Mouse (Mus musculus): ENCODE results near the gene Cdc7. TPM values are rescaled to one million over a fixed set of nuclear protein-coding genes. Genes with fewer than 3 reads are reported as not detected.

Cdc7 gene
- polyA plus RNA-seq (2016; fragmentation: Nextera tagmentation; extraction: Ambion mirVana): 45.6 and 51.0 TPM in 2 replicates

GRCm38 (mm10) chr5:106963584-106964512 lies at the start of gene Cdc7:
Gene Cdc7, plus strand, starts transcription at chr5:106964322.
- peak; percentile 94 for ATAC-seq (ENCODE audit: low FRiP score, low read depth)
- H3K9ac ChIP-seq (replicated peaks): peak within 1 kb of the TSS; percentile 80

GRCm38 (mm10) chr5:106919315-106919714 lies 44.8 kb upstream of the Cdc7 start:
- no peak for ATAC-seq (ENCODE audit: low FRiP score, low read depth)

More at GRCm38 (mm10) chr5:106963584-106964512, at the start of gene Cdc7:
- Histone ChIP-seq H3K4me2 (replicated peaks) (peak within 1 kb of the TSS; percentile 82), H3K36me3 (peaks cover 2% of the 10 kb centered on the region; the same call in 1 of the 2 replicates), H3K4me3 (peak within 1 kb of the TSS; percentile 90), H3K9me3 (peaks cover 3% of the 10 kb centered on the region; the same call in 1 of the 2 replicates), H3K27me3 (no peaks in the 10 kb centered on the region), H3K4me1 (peaks cover 19% of the 10 kb centered on the region), H3K27ac (replicated peaks) (peak within 1 kb of the TSS; percentile 86)
- 6% methylated on average over 53 of the region's 54 CpGs for WGBS

DNA sequence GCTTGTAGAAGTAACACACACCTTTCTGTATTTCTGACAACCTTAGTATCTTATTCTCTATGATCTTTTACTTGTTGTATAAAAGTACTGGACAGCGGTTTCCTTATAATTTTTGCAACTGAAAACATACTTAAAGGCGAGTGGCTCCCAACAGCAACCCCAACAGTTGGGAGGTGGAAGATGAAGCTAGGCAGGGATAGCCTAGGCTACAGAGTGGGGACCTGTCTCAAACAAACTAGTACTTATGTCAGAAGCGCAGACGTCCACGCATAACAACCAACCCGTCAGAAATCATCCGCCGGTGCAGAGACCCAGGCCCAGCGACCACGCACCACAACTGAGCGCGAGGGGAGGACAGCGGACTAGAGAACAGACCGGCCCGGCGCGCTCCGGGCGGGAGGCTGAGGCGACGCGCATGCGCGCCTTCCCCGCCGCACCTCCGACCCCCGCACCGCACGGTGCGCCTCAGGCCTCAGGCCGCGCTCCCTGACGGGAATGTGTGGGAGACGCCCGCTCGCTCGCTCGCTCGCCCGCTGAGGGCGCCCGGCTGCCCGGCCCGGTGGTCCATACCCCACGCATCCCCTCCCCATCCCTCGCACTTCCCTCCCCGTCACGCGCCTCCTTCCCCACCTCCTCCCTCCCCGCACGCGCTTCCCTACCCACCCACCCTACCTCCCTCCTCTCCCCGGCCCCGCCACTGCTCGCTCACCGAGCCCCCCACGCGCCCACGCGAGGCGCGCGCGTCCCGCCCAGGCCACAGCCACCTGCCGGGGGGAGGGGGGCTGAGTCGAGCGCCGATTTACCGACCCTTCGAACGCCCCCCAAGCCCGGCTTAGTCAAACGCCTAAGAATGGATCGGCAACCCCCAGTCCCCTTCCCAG lies 38.4 kb upstream of the Cdc7 start, which contains the start of gene Hfm1:
Gene Hfm1, minus strand, starts transcription at position 834 of the 881 bp plus-strand sequence.
- Histone ChIP-seq H3K4me1 (no peaks in the 10 kb centered on the region), H3K9me3 (no peaks in the 10 kb centered on the region), H3K9ac (replicated peaks) (peak within 1 kb of the TSS; percentile 83), H3K36me3 (no peaks in the 10 kb centered on the region), H3K27ac (replicated peaks) (peak within 1 kb of the TSS; percentile 85), H3K27me3 (no peaks in the 10 kb centered on the region), H3K4me2 (replicated peaks) (peak within 1 kb of the TSS; percentile 60), H3K4me3 (peak within 1 kb of the TSS; percentile 68)
- ATAC-seq (ENCODE audit: low FRiP score, low read depth): peak; percentile 98
- WGBS: 1% methylated on average over 41 of the region's 76 CpGs

More at GRCm38 (mm10) chr5:106919315-106919714, 44.8 kb upstream of the Cdc7 start:
- H3K4me3 ChIP-seq: no peak overlapping the region
- H3K27ac ChIP-seq (replicated peaks): no peak overlapping the region
- no peak overlapping the region for H3K9ac ChIP-seq (replicated peaks)
- H3K4me1 ChIP-seq: no peaks in the 10 kb centered on the region
- H3K4me2 ChIP-seq (replicated peaks): no peak overlapping the region
- no peaks in the 10 kb centered on the region for H3K27me3 ChIP-seq
- H3K36me3 ChIP-seq: no peaks in the 10 kb centered on the region
- H3K9me3 ChIP-seq: no peaks in the 10 kb centered on the region

- peak overlapping the region; percentile 85 for H3K27ac ChIP-seq (replicated peaks)
- H3K27me3 ChIP-seq: no peaks in the 10 kb centered on the region
- peak overlapping the region; percentile 83 for H3K9ac ChIP-seq (replicated peaks)
- peak overlapping the region; percentile 68 for H3K4me3 ChIP-seq
- WGBS: 26% methylated on average over 4 of the region's 4 CpGs
- H3K36me3 ChIP-seq: no peaks in the 10 kb centered on the region
- H3K9me3 ChIP-seq: no peaks in the 10 kb centered on the region
- H3K4me2 ChIP-seq (replicated peaks): peak overlapping the region; percentile 60
- no peak for ATAC-seq (ENCODE audit: low FRiP score, low read depth)
- no peaks in the 10 kb centered on the region for H3K4me1 ChIP-seq
Observed at GRCm38 (mm10) chr5:106926369-106926686, 37.8 kb upstream of the Cdc7 start.

DNA sequence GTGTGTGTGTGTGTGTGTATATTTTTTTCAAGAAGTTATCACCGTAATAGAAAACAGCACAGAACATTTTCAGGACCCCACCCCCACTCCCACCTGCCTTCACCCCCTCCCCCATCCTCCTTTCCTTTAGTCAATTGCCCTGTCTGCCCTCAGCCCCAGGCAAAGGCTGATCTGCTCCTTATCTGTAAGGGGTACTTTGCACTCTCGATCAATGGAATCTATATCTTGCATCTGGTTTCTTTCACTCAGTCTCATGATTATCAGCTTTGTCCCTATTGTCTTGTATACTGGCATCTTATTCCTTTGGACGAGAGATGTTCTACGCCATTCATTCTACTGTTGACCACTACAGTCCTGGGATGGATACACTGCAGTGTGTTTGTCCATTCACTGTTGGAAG lies 36.1 kb upstream of the Cdc7 start:
- Histone ChIP-seq H3K4me2 (replicated peaks) (no peak overlapping the region), H3K9me3 (no peaks in the 10 kb centered on the region), H3K36me3 (no peaks in the 10 kb centered on the region), H3K27me3 (no peaks in the 10 kb centered on the region), H3K4me3 (no peak overlapping the region), H3K4me1 (no peaks in the 10 kb centered on the region), H3K27ac (replicated peaks) (no peak overlapping the region), H3K9ac (replicated peaks) (no peak overlapping the region)
- WGBS: 74% methylated on average over 4 of the region's 4 CpGs
- ATAC-seq (ENCODE audit: low FRiP score, low read depth): no peak

GRCm38 (mm10) chr5:106946342-106946741 lies 17.8 kb upstream of the Cdc7 start:
- 85% methylated on average over 4 of the region's 4 CpGs for WGBS
- Histone ChIP-seq H3K27ac (replicated peaks) (no peak overlapping the region), H3K4me3 (no peak overlapping the region), H3K36me3 (no peaks in the 10 kb centered on the region), H3K4me2 (replicated peaks) (no peak overlapping the region), H3K9me3 (no peaks in the 10 kb centered on the region), H3K4me1 (no peaks in the 10 kb centered on the region), H3K9ac (replicated peaks) (no peak overlapping the region), H3K27me3 (no peaks in the 10 kb centered on the region)
- ATAC-seq (ENCODE audit: low FRiP score, low read depth): no peak

- Histone ChIP-seq H3K27ac (replicated peaks) (no peak overlapping the region), H3K4me2 (replicated peaks) (no peak overlapping the region), H3K36me3 (no peaks in the 10 kb centered on the region), H3K9ac (replicated peaks) (no peak overlapping the region), H3K4me3 (no peak overlapping the region), H3K4me1 (no peaks in the 10 kb centered on the region), H3K27me3 (no peaks in the 10 kb centered on the region), H3K9me3 (no peaks in the 10 kb centered on the region)
- ATAC-seq (ENCODE audit: low FRiP score, low read depth): no peak
- 94% methylated on average over 6 of the region's 6 CpGs for WGBS
Observed at GRCm38 (mm10) chr5:106948683-106949082, 15.4 kb upstream of the Cdc7 start.

GRCm38 (mm10) chr5:106956467-106956866 lies 7.7 kb upstream of the Cdc7 start:
- H3K4me1 ChIP-seq: no peaks in the 10 kb centered on the region
- 72% methylated on average over 3 of the region's 3 CpGs for WGBS
- no peak for ATAC-seq (ENCODE audit: low FRiP score, low read depth)
- H3K27me3 ChIP-seq: no peaks in the 10 kb centered on the region
- no peaks in the 10 kb centered on the region for H3K36me3 ChIP-seq
- H3K9me3 ChIP-seq: peaks cover 8% of the 10 kb centered on the region; the same call in 1 of the 2 replicates
- H3K4me3 ChIP-seq: no peak overlapping the region
- no peak overlapping the region for H3K4me2 ChIP-seq (replicated peaks)
- H3K27ac ChIP-seq (replicated peaks): no peak overlapping the region
- no peak overlapping the region for H3K9ac ChIP-seq (replicated peaks)

DNA sequence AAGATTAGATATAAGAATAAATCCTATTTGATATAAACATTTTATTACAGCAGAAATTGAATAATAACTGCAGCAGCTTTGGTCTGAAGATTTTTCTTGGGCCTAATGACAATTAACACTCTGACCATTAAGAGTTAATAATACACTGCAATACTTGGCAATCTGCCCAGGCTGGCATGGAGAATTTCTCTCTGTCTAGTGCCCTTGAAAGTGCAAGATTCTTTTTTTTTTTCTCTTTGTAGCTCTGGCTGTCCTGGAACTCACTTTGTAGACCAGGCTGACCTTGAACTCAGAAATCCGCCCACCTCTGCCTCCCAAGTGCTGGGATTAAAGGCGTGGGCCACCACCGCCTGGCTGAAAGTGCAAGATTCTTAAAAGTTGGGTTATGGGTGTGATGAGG lies 5.1 kb upstream of the Cdc7 start:
- Histone ChIP-seq H3K27me3 (no peaks in the 10 kb centered on the region), H3K9me3 (peaks cover 6% of the 10 kb centered on the region; the same call in 1 of the 2 replicates), H3K4me1 (peaks cover 4% of the 10 kb centered on the region), H3K9ac (replicated peaks) (no peak overlapping the region), H3K4me2 (replicated peaks) (no peak overlapping the region), H3K36me3 (no peaks in the 10 kb centered on the region), H3K4me3 (no peak overlapping the region), H3K27ac (replicated peaks) (no peak overlapping the region)
- no peak for ATAC-seq (ENCODE audit: low FRiP score, low read depth)
- WGBS: 81% methylated on average over 3 of the region's 3 CpGs

- Histone ChIP-seq H3K27me3 (no peaks in the 10 kb centered on the region), H3K9ac (replicated peaks) (no peak overlapping the region), H3K36me3 (no peaks in the 10 kb centered on the region), H3K27ac (replicated peaks) (no peak overlapping the region), H3K4me1 (peaks cover 10% of the 10 kb centered on the region), H3K4me3 (no peak overlapping the region), H3K4me2 (replicated peaks) (no peak overlapping the region), H3K9me3 (peaks cover 3% of the 10 kb centered on the region; the same call in 1 of the 2 replicates)
- no peak for ATAC-seq (ENCODE audit: low FRiP score, low read depth)
- 85% methylated on average over 2 of the region's 2 CpGs for WGBS
Observed at GRCm38 (mm10) chr5:106960451-106960850, 3.7 kb upstream of the Cdc7 start.

GRCm38 (mm10) chr5:106964513-106965014 lies 442 bp downstream of the Cdc7 start:
- WGBS: under 1% methylated on average over 41 of the region's 41 CpGs

More at GRCm38 (mm10) chr5:106964513-106965014, 442 bp downstream of the Cdc7 start:
- peaks cover 19% of the 10 kb centered on the region for H3K4me1 ChIP-seq
- no peaks in the 10 kb centered on the region for H3K27me3 ChIP-seq
- ATAC-seq (ENCODE audit: low FRiP score, low read depth): peak; percentile 93
- H3K36me3 ChIP-seq: peaks cover 9% of the 10 kb centered on the region
- H3K4me3 ChIP-seq: peak overlapping the region; percentile 90
- H3K9ac ChIP-seq (replicated peaks): peak overlapping the region; percentile 80
- peaks cover 3% of the 10 kb centered on the region; the same call in 1 of the 2 replicates for H3K9me3 ChIP-seq
- peak overlapping the region; percentile 86 for H3K27ac ChIP-seq (replicated peaks)
- H3K4me2 ChIP-seq (replicated peaks): peak overlapping the region; percentile 82
